Mouse (Mus musculus): ENCODE data around the gene Mfsd14a.

GRCm38 (mm10) chr3:116638572-116638971 is 23.9 kb downstream of the Mfsd14a start:
- no peak for TF ChIP-seq POLR2A (IDR thresholded peaks at IDR 0.05; ENCODE audit: insufficient read depth, low read depth, low read length)
- no peak for TF ChIP-seq CTCF (IDR thresholded peaks at IDR 0.05)
